Mouse (Mus musculus): ENCODE measurements at regions not wholly inside any gene's neighbourhood (a gene's known extent, or its start where the extent isn't known, plus 50 kb on each side); places are given as distances from the start of the nearest gene placed in this dataset.

- POLR2A ChIA-PET: interaction anchor here in 1 of 4 experiments (0.6 kb wide), 1 partner anchor 31 kb away, joined by 3 read pairs; no protein-coding TSS in a partner anchor
- CTCF ChIA-PET: no interaction called here
These were observed 580.2 kb downstream of the Zfp706 start for GRCm38 (mm10) chr15:36427334-36427733.

GRCm38 (mm10) chr15:36425902-36426301 is 581.7 kb downstream of the Zfp706 start:
- CTCF ChIA-PET: no interaction called here
- POLR2A ChIA-PET: no interaction called here

- CTCF ChIA-PET: interaction anchor here in 2 of 4 experiments (0.5 to 0.6 kb wide), 2 partner anchors 307 to 322 kb away, joined by 3 to 4 read pairs; no protein-coding TSS in a partner anchor
These were observed 583.5 kb downstream of the Zfp706 start for GRCm38 (mm10) chr15:36424047-36424446.

GRCm38 (mm10) chr15:36422781-36423180 is 584.8 kb downstream of the Zfp706 start:
- ChIA-PET POLR2A (interaction anchor here in 1 of 4 experiments (0.6 to 1.5 kb wide), 6 partner anchors 9 to 484 kb away, joined by 3 to 5 read pairs (median 4); no protein-coding TSS in a partner anchor), CTCF (interaction anchor here in 1 of 4 experiments (1.2 kb wide), 1 partner anchor 83 kb away, joined by 3 read pairs; no protein-coding TSS in a partner anchor)

More at GRCm38 (mm10) chr15:36424047-36424446, 583.5 kb downstream of the Zfp706 start:
- POLR2A ChIA-PET: interaction anchor here in 1 of 4 experiments (1.1 to 1.5 kb wide), 2 partner anchors 18 to 36 kb away, joined by 4 read pairs; no protein-coding TSS in a partner anchor

GRCm38 (mm10) chr15:36419943-36420480 is 587.6 kb downstream of the Zfp706 start:
- ChIA-PET POLR2A (interaction anchor here in 1 of 4 experiments (1.1 to 1.2 kb wide), 2 partner anchors 14 to 230 kb away, joined by 5 to 8 read pairs; no protein-coding TSS in a partner anchor), CTCF (interaction anchor here in 1 of 4 experiments (0.7 kb wide), 1 partner anchor 787 kb away, joined by 3 read pairs; no protein-coding TSS in a partner anchor)

- CTCF ChIA-PET: no interaction called here
- POLR2A ChIA-PET: no interaction called here
These were observed 590.1 kb downstream of the Zfp706 start for GRCm38 (mm10) chr15:36417426-36417825.

- CTCF ChIA-PET: no interaction called here
These were observed 591.9 kb downstream of the Zfp706 start for GRCm38 (mm10) chr15:36415552-36416249.

GRCm38 (mm10) chr15:36412016-36412415 is 595.6 kb downstream of the Zfp706 start:
- POLR2A ChIA-PET: interaction anchor here in 2 of 4 experiments (0.5 to 1.5 kb wide), 3 partner anchors 9 to 109 kb away, joined by 3 to 4 read pairs (median 3); no protein-coding TSS in a partner anchor
- CTCF ChIA-PET: no interaction called here

More at GRCm38 (mm10) chr15:36415552-36416249, 591.9 kb downstream of the Zfp706 start:
- POLR2A ChIA-PET: interaction anchor here in 1 of 4 experiments (0.7 kb wide), 1 partner anchor 889 kb away, joined by 3 read pairs; no protein-coding TSS in a partner anchor

GRCm38 (mm10) chr15:36405446-36405845 is 602.1 kb downstream of the Zfp706 start:
- ChIA-PET CTCF (interaction anchor here in 1 of 4 experiments (0.6 kb wide), 1 partner anchor 15 kb away, joined by 4 read pairs; no protein-coding TSS in a partner anchor), POLR2A (interaction anchor here in 1 of 4 experiments (0.6 kb wide), 1 partner anchor 661 kb away, joined by 3 read pairs; no protein-coding TSS in a partner anchor)

GRCm38 (mm10) chr15:36403336-36404119 is 604.0 kb downstream of the Zfp706 start:
- ChIA-PET CTCF (no interaction called here), POLR2A (no interaction called here)

GRCm38 (mm10) chr15:36402051-36402450 is 605.5 kb downstream of the Zfp706 start:
- POLR2A ChIA-PET: no interaction called here
- CTCF ChIA-PET: no interaction called here

GRCm38 (mm10) chr15:36400311-36400840 is 607.2 kb downstream of the Zfp706 start:
- ChIA-PET CTCF (no interaction called here), POLR2A (interaction anchor here in 1 of 4 experiments (0.8 kb wide), 1 partner anchor 19 kb away, joined by 3 read pairs; no protein-coding TSS in a partner anchor)

GRCm38 (mm10) chr15:36399355-36400012 is 608.1 kb downstream of the Zfp706 start:
- ChIA-PET CTCF (interaction anchor here in 1 of 4 experiments (1.1 kb wide), 1 partner anchor 11 kb away, joined by 6 read pairs; no protein-coding TSS in a partner anchor), POLR2A (interaction anchor here in 2 of 4 experiments (0.6 to 0.8 kb wide), 2 partner anchors 18 to 24 kb away, joined by 3 read pairs; no protein-coding TSS in a partner anchor)

- ChIA-PET POLR2A (interaction anchor here in 1 of 4 experiments (0.6 kb wide), 2 partner anchors 47 to 331 kb away, joined by 3 to 4 read pairs; no protein-coding TSS in a partner anchor), CTCF (interaction anchor here in 1 of 4 experiments (1.1 kb wide), 1 partner anchor 10 kb away, joined by 6 read pairs; no protein-coding TSS in a partner anchor)
These were observed 609.2 kb downstream of the Zfp706 start for GRCm38 (mm10) chr15:36398099-36398982.

- ChIA-PET POLR2A (interaction anchor here in 1 of 4 experiments (1.3 kb wide), 1 partner anchor 9 kb away, joined by 3 read pairs; no protein-coding TSS in a partner anchor), CTCF (interaction anchor here in 1 of 4 experiments (0.6 kb wide), 1 partner anchor 1060 kb away, joined by 3 read pairs; no protein-coding TSS in a partner anchor)
These were observed 610.8 kb downstream of the Zfp706 start for GRCm38 (mm10) chr15:36396791-36397190.

- ChIA-PET POLR2A (interaction anchor here in 3 of 4 experiments (0.6 to 1.3 kb wide), 4 partner anchors 9 to 464 kb away, joined by 3 to 4 read pairs (median 3); no protein-coding TSS in a partner anchor), CTCF (interaction anchor here in 1 of 4 experiments (0.5 to 0.6 kb wide), 2 partner anchors 183 to 1060 kb away, joined by 3 to 5 read pairs; no protein-coding TSS in a partner anchor)
These were observed 611.3 kb downstream of the Zfp706 start for GRCm38 (mm10) chr15:36396245-36396644.

Data from embryonic stem cell, embryonic (primary cell).